8 mouse cellular contexts compared by ENCODE assay signal in genomic region chr2:25292856-25293255, GRCm38 (mm10). TPM values are rescaled to one million over a fixed set of nuclear protein-coding genes. Genes with fewer than 3 reads are reported as not detected.
DNase-seq lines count a peak whose midpoint lies in the region; ATAC-seq and TF ChIP-seq lines count a peak whose summit lies in the region.

No protein-coding gene starts in this region.

- H3K9ac ChIP-seq in hindbrain, embryonic 15.5 days, result no peak overlapping the region
- no peak overlapping the region for H3K9ac ChIP-seq in liver, embryonic 11.5 days (ENCODE audit: low read depth, low read length)

- H3K27me3 ChIP-seq in thymus, adult 2 months (ENCODE audit: control insufficient read depth, insufficient read depth, low read length), result peaks cover 17% of the 10 kb centered on the region
- H3K27me3 ChIP-seq in hindbrain, embryonic 15.5 days, result peaks cover 83% of the 10 kb centered on the region
- peaks cover 94% of the 10 kb centered on the region for H3K27me3 ChIP-seq in liver, embryonic 11.5 days (replicated peaks; ENCODE audit: control insufficient read depth, insufficient read depth, low read length)

- TF ChIP-seq CTCF in thymus, adult 2 months (IDR thresholded peaks at IDR 0.05; ENCODE audit: borderline replicate concordance, control insufficient read depth, extremely low read depth, insufficient read depth, low read length, poor library complexity), result peak; percentile 77; the same call in 1 of the 2 replicates
- peak; percentile 86 for TF ChIP-seq CTCF in bone marrow macrophage, adult 2 months (IDR thresholded peaks at IDR 0.05; ENCODE audit: low read depth, low read length)
- TF ChIP-seq CTCF in embryonic fibroblast, embryonic 13.5 days (IDR thresholded peaks at IDR 0.05; ENCODE audit: borderline replicate concordance, insufficient read depth, low read length), result peak; percentile 53

- no peaks in the 10 kb centered on the region for H3K4me1 ChIP-seq in thymus, adult 2 months (replicated peaks; ENCODE audit: control insufficient read depth, insufficient read depth, low read length)
- no peaks in the 10 kb centered on the region for H3K4me1 ChIP-seq in bone marrow macrophage, adult 2 months (ENCODE audit: control insufficient read depth, insufficient read depth, low read length)
- H3K4me1 ChIP-seq in embryonic fibroblast, embryonic 13.5 days (ENCODE audit: control insufficient read depth, insufficient read depth, low read length), result no peaks in the 10 kb centered on the region
- H3K4me1 ChIP-seq in hindbrain, embryonic 15.5 days (replicated peaks), result peaks cover 39% of the 10 kb centered on the region
- peaks cover 13% of the 10 kb centered on the region; the same call in 1 of the 2 replicates for H3K4me1 ChIP-seq in liver, embryonic 11.5 days (replicated peaks; ENCODE audit: control insufficient read depth, insufficient read depth, low read length)

- H3K9me3 ChIP-seq in hindbrain, embryonic 15.5 days, result no peaks in the 10 kb centered on the region
- H3K9me3 ChIP-seq in liver, embryonic 11.5 days (ENCODE audit: control insufficient read depth, low read length), result no peaks in the 10 kb centered on the region

- no peak overlapping the region for H3K27ac ChIP-seq in thymus, adult 2 months (ENCODE audit: control insufficient read depth, insufficient read depth, low read length)
- H3K27ac ChIP-seq in bone marrow macrophage, adult 2 months (ENCODE audit: insufficient read depth, low read depth, low read length), result no peak overlapping the region
- no peak overlapping the region for H3K27ac ChIP-seq in embryonic fibroblast, embryonic 13.5 days (ENCODE audit: insufficient read depth, low read length)
- H3K27ac ChIP-seq in hindbrain, embryonic 15.5 days (replicated peaks), result no peak overlapping the region
- no peak overlapping the region for H3K27ac ChIP-seq in liver, embryonic 11.5 days (ENCODE audit: low read depth, low read length)

- no peak overlapping the region for H3K4me2 ChIP-seq in hindbrain, embryonic 15.5 days
- H3K4me2 ChIP-seq in liver, embryonic 11.5 days, result no peak overlapping the region; the same call in 1 of the 2 replicates

- peak; percentile 71 for DNase-seq in thymus, adult 2 months
- no peak for DNase-seq in thymus, adult 18-20 months
- peak; percentile 61 for DNase-seq in liver, embryonic 11.5 days (ENCODE audit: low spot score)
- peak; percentile 64 to 69 for DNase-seq in urinary bladder, postnatal 36 days (ENCODE audit: low spot score in 2 of 2)

- H3K36me3 ChIP-seq in thymus, adult 2 months (ENCODE audit: control insufficient read depth, insufficient read depth, low read length), result no peaks in the 10 kb centered on the region
- peaks cover 22% of the 10 kb centered on the region; the same call in 1 of the 2 replicates for H3K36me3 ChIP-seq in hindbrain, embryonic 15.5 days
- no peaks in the 10 kb centered on the region for H3K36me3 ChIP-seq in liver, embryonic 11.5 days (ENCODE audit: control insufficient read depth, insufficient read depth, low read length)

- 3% methylated on average over 1 of the region's 1 CpGs for WGBS in thymus, adult 2 months
- 0% methylated on average over 1 of the region's 1 CpGs for WGBS in hindbrain, embryonic 15.5 days
- 0% methylated on average over 1 of the region's 1 CpGs for WGBS in liver, embryonic 11.5 days

- no peak for ATAC-seq in hindbrain, embryonic 15.5 days (ENCODE audit: low FRiP score, low read depth)
- ATAC-seq in liver, embryonic 11.5 days (replicated peaks; ENCODE audit: low FRiP score), result no peak
- ATAC-seq in neutrophil, adult 5-6 weeks (ENCODE audit: extremely low read depth, insufficient number of reproducible peaks, low FRiP score, poor library complexity, severe bottlenecking), result peak; percentile 42; the same call in 1 of the 2 replicates

- no peak overlapping the region for H3K4me3 ChIP-seq in thymus, adult 2 months (ENCODE audit: control insufficient read depth, insufficient read depth, low read length)
- no peak overlapping the region for H3K4me3 ChIP-seq in bone marrow macrophage, adult 2 months (ENCODE audit: insufficient read depth, low read length)
- no peak overlapping the region for H3K4me3 ChIP-seq in embryonic fibroblast, embryonic 13.5 days (ENCODE audit: insufficient read depth, low read length)
- H3K4me3 ChIP-seq in hindbrain, embryonic 15.5 days, result 0 out of 2 replicates have a peak overlapping the region, but pooled peaks have one; percentile 16
- no peak overlapping the region for H3K4me3 ChIP-seq in liver, embryonic 11.5 days (ENCODE audit: low read depth, low read length)

- TF ChIP-seq POLR2A in thymus, adult 2 months (IDR thresholded peaks at IDR 0.05; ENCODE audit: control insufficient read depth, extremely low read depth, insufficient read depth, low read length, poor library complexity), result no peak
- TF ChIP-seq POLR2A in bone marrow macrophage, adult 2 months (IDR thresholded peaks at IDR 0.05; ENCODE audit: borderline replicate concordance, low read depth, low read length), result no peak
- no peak for TF ChIP-seq POLR2A in embryonic fibroblast, embryonic 13.5 days (IDR thresholded peaks at IDR 0.05; ENCODE audit: low read depth, low read length)

RNA-seq across cellular contexts. Expression of gene Lrrc26, which starts 3.1 kb away (rescaled TPM):
- 1.0 and 1.6 TPM in 2 replicates for polyA plus RNA-seq in thymus, adult 2 months (2012; rRNA removed)
- polyA plus RNA-seq in bone marrow macrophage, adult 2 months (2012; ENCODE audit: insufficient read depth, insufficient read length, missing spikeins), result not detected in 2 replicates
- not detected in 2 replicates for polyA plus RNA-seq in embryonic fibroblast, embryonic 13.5 days (2011; ENCODE audit: insufficient read length, low read depth, missing spikeins)
- polyA plus RNA-seq in hindbrain, embryonic 15.5 days (2015; fragmentation: Nextera tagmentation; extraction: Ambion mirVana), result 0.18 TPM in 1 of 2 replicates, not detected in the other
- not detected in 2 replicates for polyA plus RNA-seq in liver, embryonic 11.5 days (2014; fragmentation: Nextera tagmentation; extraction: Ambion mirVana)
- total RNA-seq in neutrophil, adult 5-6 weeks (2017), result not detected in 2 replicates

RNA-seq across cellular contexts. Expression of gene Tmem210, which starts 4.9 kb away (rescaled TPM):
- 0.35 TPM in 1 of 2 replicates, not detected in the other for polyA plus RNA-seq in thymus, adult 2 months (2012; rRNA removed)
- not detected in 2 replicates for polyA plus RNA-seq in bone marrow macrophage, adult 2 months (2012; ENCODE audit: insufficient read depth, insufficient read length, missing spikeins)
- not detected in 2 replicates for polyA plus RNA-seq in embryonic fibroblast, embryonic 13.5 days (2011; ENCODE audit: insufficient read length, low read depth, missing spikeins)
- not detected in 2 replicates for polyA plus RNA-seq in hindbrain, embryonic 15.5 days (2015; fragmentation: Nextera tagmentation; extraction: Ambion mirVana)
- not detected in 2 replicates for polyA plus RNA-seq in liver, embryonic 11.5 days (2014; fragmentation: Nextera tagmentation; extraction: Ambion mirVana)
- not detected in 2 replicates for total RNA-seq in neutrophil, adult 5-6 weeks (2017)

RNA-seq across cellular contexts. Expression of gene Anapc2, which starts 20.6 kb away (rescaled TPM):
- 141 and 144 TPM in 2 replicates for polyA plus RNA-seq in thymus, adult 2 months (2012; rRNA removed)
- polyA plus RNA-seq in bone marrow macrophage, adult 2 months (2012; ENCODE audit: insufficient read depth, insufficient read length, missing spikeins), result 84.0 and 89.6 TPM in 2 replicates
- polyA plus RNA-seq in embryonic fibroblast, embryonic 13.5 days (2011; ENCODE audit: insufficient read length, low read depth, missing spikeins), result 93.8 and 95.3 TPM in 2 replicates
- 139 and 143 TPM in 2 replicates for polyA plus RNA-seq in hindbrain, embryonic 15.5 days (2015; fragmentation: Nextera tagmentation; extraction: Ambion mirVana)
- polyA plus RNA-seq in liver, embryonic 11.5 days (2014; fragmentation: Nextera tagmentation; extraction: Ambion mirVana), result 74.7 and 77.6 TPM in 2 replicates
- total RNA-seq in neutrophil, adult 5-6 weeks (2017), result 49.5 and 82.2 TPM in 2 replicates

RNA-seq across cellular contexts. Expression of gene Ssna1, which starts 20.6 kb away (rescaled TPM):
- polyA plus RNA-seq in thymus, adult 2 months (2012; rRNA removed), result 164 and 182 TPM in 2 replicates
- 55.1 and 59.7 TPM in 2 replicates for polyA plus RNA-seq in bone marrow macrophage, adult 2 months (2012; ENCODE audit: insufficient read depth, insufficient read length, missing spikeins)
- 46.2 and 49.4 TPM in 2 replicates for polyA plus RNA-seq in embryonic fibroblast, embryonic 13.5 days (2011; ENCODE audit: insufficient read length, low read depth, missing spikeins)
- 171 and 183 TPM in 2 replicates for polyA plus RNA-seq in hindbrain, embryonic 15.5 days (2015; fragmentation: Nextera tagmentation; extraction: Ambion mirVana)
- polyA plus RNA-seq in liver, embryonic 11.5 days (2014; fragmentation: Nextera tagmentation; extraction: Ambion mirVana), result 233 and 237 TPM in 2 replicates
- total RNA-seq in neutrophil, adult 5-6 weeks (2017), result 31.0 and 33.0 TPM in 2 replicates

RNA-seq across cellular contexts. Expression of gene Grin1, which starts 26.1 kb away (rescaled TPM):
- 0.50 TPM in 2 replicates for polyA plus RNA-seq in thymus, adult 2 months (2012; rRNA removed)
- polyA plus RNA-seq in bone marrow macrophage, adult 2 months (2012; ENCODE audit: insufficient read depth, insufficient read length, missing spikeins), result 0.79 TPM in 1 of 2 replicates, not detected in the other
- polyA plus RNA-seq in embryonic fibroblast, embryonic 13.5 days (2011; ENCODE audit: insufficient read length, low read depth, missing spikeins), result 1.6 and 1.7 TPM in 2 replicates
- polyA plus RNA-seq in hindbrain, embryonic 15.5 days (2015; fragmentation: Nextera tagmentation; extraction: Ambion mirVana), result 58.4 and 61.3 TPM in 2 replicates
- polyA plus RNA-seq in liver, embryonic 11.5 days (2014; fragmentation: Nextera tagmentation; extraction: Ambion mirVana), result 1.0 and 1.6 TPM in 2 replicates
- total RNA-seq in neutrophil, adult 5-6 weeks (2017), result not detected in 2 replicates

Comparison
In these comparisons a context has a peak if more than half of its experiments do, and no peak if none do; other contexts are left out.
1. DNase-seq: peak in thymus, adult 2 months (single experiment), liver, embryonic 11.5 days (single experiment) and urinary bladder, postnatal 36 days (2 of 2); none in thymus, adult 18-20 months (0 of 2).
2. Peak in every context shown above with its lines, with median percentiles within 50 percentile points of each other: CTCF ChIP-seq.